Mouse (Mus musculus) subcutaneous adipose tissue, adult 2 months (tissue): Measurements from ENCODE around the gene 1500011B03Rik. TPM values are rescaled to one million over a fixed set of nuclear protein-coding genes. Genes with fewer than 3 reads are reported as not detected.

Experiments
- polyA plus RNA-seq: library from polyadenylated mRNA; depleted of rRNA; stranded (reverse); fragments of >200 nt; gene quantifications from 2 replicates; pipeline ENCODE4 v1.2.3, GENCODE M21; 2012; ENCODE audit warnings: low replicate concordance; rRNA removed

Gene 1500011B03Rik
- polyA plus RNA-seq: 27.1 and 30.7 TPM in 2 replicates

GRCm38 (mm10) chr5:114822796-114823688, at the start of gene 1500011B03Rik:
Gene 1500011B03Rik (minus strand): TSS chr5:114823468.

GRCm38 (mm10) chr5:114858582-114858981, 35.3 kb upstream of the 1500011B03Rik start, which contains the start of gene Gm9936:
Gene Gm9936 (minus strand): TSS chr5:114858682.

GRCm38 (mm10) chr5:114853364-114853763, 30.1 kb upstream of the 1500011B03Rik start, which contains the start of gene 4930519G04Rik:
Gene 4930519G04Rik (plus strand): TSS chr5:114853664.

GRCm38 (mm10) chr5:114775056-114775979, 48.0 kb downstream of the 1500011B03Rik start, which contains the start of gene Git2:
Gene Git2 (minus strand): TSS chr5:114775517.

DNA sequence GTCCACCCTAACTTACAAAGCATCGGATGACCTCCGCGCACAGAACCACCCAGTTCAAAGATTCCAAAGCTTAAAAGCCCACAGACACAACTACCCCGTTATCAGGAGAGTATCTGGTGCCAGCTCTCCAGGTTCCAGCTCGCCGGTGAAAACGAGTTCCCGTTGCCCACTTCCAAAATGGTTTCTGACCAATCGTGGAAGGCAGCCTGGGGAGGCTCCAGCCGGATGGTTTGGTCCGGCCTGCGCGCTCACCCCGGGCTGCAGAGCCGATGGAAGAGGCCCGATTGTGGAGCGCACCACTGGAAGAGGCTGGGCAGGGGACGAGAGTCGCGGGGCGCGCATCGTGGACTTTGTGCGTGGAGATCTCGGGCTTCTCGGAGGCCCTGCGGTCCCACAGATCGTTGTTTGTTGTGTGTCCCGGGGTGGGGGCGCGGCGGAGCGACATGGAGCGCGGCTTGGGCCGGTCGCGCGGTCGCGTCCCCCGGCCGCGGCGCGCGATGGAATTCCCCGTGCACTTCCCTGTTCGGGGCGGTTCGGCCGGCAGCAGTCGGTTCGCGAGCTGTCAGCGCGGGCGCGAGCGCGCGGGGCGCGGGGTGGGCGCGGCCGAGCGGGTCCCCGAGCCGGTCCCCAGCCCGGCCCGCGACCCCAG, 48.7 kb downstream of the 1500011B03Rik start, which contains the start of gene Ankrd13a:
Gene Ankrd13a, plus strand, starts transcription at position 275 of the 649 bp plus-strand sequence.

Other genes starting within 250 kb of the 1500011B03Rik start
- 17.5 and 22.4 TPM in 2 replicates for gene Trpv4, start 165.0 kb downstream of the 1500011B03Rik start, polyA plus RNA-seq
- 114 and 148 TPM in 2 replicates for gene Gltp, start 132.5 kb downstream of the 1500011B03Rik start, polyA plus RNA-seq
- gene Tchp, start 115.7 kb downstream of the 1500011B03Rik start, polyA plus RNA-seq: 12.5 and 20.2 TPM in 2 replicates
- gene Ankrd13a, start 48.8 kb downstream of the 1500011B03Rik start, polyA plus RNA-seq: 56.3 and 68.3 TPM in 2 replicates
- 61.9 and 72.9 TPM in 2 replicates for gene Git2, start 48.0 kb downstream of the 1500011B03Rik start, polyA plus RNA-seq
- gene 4930519G04Rik, start 30.2 kb upstream of the 1500011B03Rik start, polyA plus RNA-seq: not detected in 2 replicates
- 0.09 TPM in 1 of 2 replicates, not detected in the other for gene Gm9936, start 35.2 kb upstream of the 1500011B03Rik start, polyA plus RNA-seq
- 21.5 and 41.6 TPM in 2 replicates for gene Oasl2, start 73.5 kb upstream of the 1500011B03Rik start, polyA plus RNA-seq
- gene Oasl1, start 99.8 kb upstream of the 1500011B03Rik start, polyA plus RNA-seq: 6.8 and 11.6 TPM in 2 replicates
- gene 2210016L21Rik, start 118.7 kb upstream of the 1500011B03Rik start, polyA plus RNA-seq: 16.4 and 30.7 TPM in 2 replicates
- gene Hnf1a, start 147.6 kb upstream of the 1500011B03Rik start, polyA plus RNA-seq: 0.10 TPM in 1 of 2 replicates, not detected in the other
- 57.6 and 93.3 TPM in 2 replicates for gene Sppl3, start 187.7 kb upstream of the 1500011B03Rik start, polyA plus RNA-seq